Mouse (Mus musculus) CD4-positive helper T cell, adult 2 months (primary cell): Measurements from ENCODE around the gene Ttc22.
A peak's percentile ranks its signal among the peaks of the same experiment; 100 is the strongest.

Source experiments
- DNase-seq: peaks from one replicate; pipeline ENCODE4 v3.0.0-alpha.2; 2012; ENCODE audit warnings: low read depth, missing footprints, low spot score

Gene Ttc22

DNA sequence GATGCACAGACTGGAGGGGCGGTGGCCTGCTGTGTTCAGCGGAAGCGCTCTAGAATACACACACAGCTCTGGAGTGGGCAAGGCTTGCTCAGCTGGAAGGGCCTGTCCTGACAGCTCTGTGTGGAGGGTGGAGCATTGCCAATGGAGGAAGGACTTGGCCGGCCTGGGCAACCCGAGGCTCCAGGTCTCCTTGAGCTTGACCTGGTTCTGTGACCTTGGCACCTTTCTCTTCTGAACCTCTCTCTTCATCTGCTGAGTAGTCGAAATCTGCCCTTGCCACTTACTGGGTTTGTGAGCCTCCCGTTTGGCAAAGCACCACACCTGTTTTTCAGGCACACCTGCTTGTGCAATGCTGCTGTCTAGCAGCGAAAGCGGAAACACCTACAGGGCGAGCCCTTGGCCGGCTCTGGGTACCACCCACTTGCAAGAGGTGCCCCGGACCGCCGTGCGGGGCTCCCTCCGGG lies at the start of gene Ttc22:
Ttc22 (plus strand) TSS at position 403 of the 464 bp plus-strand sequence.
- DNase-seq = no peak

DNA sequence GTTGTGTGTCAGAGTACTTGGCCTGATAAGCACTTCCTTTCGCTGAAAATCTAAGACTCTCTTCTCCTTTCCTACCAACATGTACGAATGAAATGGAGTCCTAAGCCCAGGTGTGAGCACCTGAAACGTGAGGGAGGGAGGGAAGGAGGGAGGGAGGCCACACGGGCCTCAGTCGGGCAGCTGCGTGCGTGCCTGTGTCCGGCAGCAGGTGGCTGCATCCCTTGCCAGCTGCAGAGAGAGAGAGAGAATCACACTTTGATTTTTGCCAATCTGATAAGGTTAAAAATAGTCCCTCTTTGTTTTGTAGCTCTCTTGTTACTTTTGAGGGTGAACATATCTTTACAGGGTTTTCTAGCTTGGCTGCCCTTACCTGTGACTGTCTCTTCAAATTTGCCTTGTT lies 47.2 kb upstream of the Ttc22 start:
- no peak for DNase-seq

DNA sequence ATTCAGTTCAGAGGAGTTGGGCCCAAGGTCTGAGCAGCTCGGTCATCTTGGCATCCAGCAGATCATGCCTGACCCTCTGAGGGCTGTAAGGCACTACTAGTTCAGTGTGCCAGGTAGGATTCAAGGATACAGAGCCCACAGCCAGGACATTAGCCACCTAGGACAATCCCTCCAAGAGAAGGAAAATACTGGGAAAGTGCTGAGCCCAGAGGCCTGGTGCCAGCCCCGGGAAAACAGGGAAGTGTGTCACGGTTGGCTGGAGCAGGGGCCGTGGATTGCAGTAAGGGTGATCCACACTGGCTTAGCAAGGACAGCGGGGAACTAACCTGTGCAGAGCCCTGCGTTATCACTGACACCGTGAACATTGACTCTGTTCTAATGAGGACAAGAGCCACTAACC lies 44.7 kb upstream of the Ttc22 start:
- no peak for DNase-seq

DNA sequence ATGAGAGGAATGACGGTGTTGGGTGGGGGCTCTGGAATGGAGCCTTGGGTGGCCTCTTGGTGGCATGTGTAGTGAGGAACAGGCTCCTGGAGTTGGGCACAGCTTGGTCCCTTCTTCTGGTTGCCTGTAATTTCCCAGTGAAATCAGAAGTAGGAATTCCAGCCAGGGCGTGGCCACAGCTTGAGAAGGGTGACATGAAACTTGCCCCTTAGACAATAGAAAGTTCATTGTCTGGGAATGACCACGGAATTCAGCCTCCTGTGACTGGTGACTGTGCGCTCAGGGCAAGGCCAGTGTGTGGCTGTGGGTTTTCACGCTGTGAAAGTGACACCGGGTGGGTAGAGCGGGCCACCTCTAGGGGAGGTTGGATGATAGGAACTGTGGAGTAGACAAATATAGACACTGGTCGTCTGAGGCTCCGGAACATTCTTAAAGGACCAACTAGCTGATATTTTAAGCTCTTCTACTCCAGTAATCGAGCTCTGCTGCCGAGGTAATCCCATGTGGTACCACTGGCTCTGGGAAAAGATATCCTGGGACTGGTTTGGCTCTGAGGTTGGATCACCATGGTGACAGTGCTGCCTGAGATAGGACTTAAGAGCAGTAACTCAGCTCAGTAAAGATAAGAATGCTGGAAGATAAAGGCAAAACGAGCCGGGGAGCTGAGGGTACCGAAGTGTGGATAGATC lies 40.9 kb upstream of the Ttc22 start:
- DNase-seq = no peak

DNA sequence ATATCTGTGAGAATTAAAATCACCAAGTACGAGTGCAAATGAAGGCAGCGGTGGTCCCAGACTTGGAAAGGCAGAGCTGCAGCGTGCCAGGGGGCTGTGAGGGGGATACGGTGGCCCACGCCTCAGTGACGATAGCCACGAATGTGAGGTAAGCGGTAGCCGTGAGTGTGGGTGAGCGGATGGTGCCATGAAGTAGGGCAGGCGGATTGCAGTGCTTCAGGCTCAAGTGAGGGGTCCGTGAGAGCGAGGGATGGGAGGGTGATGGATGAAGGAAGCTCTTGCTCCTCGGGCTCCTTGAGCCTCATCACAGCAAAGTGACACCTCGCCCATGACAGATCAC lies 40.4 kb upstream of the Ttc22 start:
- DNase-seq = no peak

DNA sequence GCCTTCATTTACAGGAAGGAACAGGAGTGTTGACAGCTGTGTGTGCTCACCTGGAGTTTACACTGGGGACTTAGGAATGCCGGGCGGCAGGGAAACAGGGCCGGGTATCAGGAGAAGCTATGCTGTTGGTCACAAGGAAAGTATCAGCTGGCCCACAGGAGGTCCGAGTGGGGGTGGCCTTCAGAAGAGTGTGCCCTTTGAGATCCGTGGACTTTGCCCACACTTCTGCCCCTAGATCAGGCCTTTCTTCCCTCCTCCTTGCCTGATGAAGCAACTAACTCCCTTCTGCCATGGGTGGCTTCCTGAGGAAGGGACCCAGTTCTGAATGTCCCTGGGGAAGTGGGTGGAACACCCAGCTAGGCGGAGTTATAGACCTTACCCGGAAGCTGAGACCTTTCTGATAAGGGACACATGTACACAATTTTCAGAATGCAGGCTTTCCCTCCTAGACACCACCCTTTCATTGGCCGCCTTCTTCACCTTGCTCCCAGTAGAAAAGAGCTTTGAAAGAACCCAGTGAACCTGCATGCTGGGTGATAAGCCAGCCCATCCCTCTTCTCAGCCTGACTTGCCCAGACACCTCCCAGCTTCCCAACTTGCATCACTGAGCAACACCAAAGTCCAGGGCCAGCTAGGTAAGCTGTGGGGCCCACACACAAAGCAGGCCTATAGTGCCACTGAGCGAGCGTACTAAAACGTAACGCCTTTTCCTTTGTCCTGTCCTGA lies 39.6 kb upstream of the Ttc22 start:
- DNase-seq = no peak

DNA sequence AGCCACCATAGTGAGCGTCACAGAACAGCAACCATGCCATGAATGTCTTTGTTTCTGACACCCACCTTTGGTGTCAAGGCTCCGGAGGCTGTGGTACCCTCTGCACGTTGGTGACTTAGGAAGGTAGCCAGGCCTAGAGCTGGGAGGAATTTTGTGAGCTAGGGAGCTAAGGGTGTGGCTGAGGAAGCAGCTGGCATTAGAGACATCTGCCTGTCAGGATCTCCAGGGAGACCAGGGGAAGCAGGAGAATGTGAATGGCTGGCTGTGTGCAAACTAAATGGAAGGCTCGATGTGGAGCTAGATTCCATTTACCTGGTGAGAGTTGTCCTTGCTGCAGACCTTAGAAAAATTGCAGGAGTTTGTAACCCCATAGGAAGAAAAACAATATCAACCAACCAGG lies 37.6 kb upstream of the Ttc22 start:
- no peak for DNase-seq

DNA sequence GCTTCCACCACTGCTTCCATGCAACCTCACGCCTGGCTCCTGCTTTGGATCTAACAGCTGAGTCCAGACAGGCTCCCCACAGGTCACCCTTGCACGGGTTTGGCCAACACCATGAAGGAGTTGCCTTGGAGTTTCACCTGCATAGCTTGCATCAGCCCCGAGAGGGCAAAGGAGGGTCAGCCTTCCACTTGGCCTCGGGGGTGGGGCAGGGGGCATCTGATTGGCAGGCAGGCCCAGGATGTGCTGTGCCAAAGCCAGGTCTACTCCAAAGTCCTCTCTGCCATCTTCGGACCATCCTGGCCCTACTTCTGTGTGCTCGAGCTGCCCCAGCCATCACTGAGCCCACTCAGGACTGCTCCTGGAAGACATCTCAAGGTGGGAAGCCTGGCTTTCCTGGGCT lies 35.2 kb upstream of the Ttc22 start:
- no peak for DNase-seq

DNA sequence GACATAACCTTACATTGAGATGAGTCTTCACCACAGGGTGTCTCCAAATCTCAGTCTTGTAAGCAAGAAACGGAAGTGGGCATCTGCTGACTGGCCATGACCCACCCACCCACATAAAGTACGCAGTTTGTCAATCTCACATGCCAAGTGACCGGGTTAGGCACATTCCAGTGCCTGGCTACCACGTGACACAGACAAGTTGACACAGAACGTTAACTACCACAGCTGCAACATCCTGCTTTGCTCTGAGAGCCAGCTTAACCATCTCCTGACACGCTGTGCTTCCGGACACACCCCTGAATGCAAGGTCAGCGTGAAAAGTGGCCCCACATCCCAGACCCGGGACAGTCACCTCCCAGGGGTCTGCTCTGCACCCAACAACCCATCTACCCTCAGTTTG lies 32.1 kb upstream of the Ttc22 start:
- DNase-seq = peak; percentile 46

DNA sequence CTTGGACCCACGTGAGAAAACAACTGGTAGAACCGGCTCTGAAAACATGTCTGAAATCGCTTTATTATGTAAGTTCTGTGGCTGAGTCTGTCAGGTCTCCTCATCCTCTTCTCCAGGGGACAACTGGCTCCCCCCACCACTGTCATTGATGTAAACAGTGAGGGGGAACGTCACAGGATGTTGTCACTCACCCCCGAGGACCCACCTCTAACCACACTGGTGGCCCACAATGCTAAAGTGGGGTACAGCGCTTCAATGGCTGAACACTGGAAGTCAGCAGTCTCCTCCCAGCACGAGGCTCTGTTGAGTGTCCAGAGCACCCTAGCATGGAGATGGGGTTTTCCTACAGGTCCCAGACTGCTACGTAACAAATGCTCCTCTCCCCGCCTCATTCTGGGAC lies 31.4 kb upstream of the Ttc22 start:
- DNase-seq = no peak

DNA sequence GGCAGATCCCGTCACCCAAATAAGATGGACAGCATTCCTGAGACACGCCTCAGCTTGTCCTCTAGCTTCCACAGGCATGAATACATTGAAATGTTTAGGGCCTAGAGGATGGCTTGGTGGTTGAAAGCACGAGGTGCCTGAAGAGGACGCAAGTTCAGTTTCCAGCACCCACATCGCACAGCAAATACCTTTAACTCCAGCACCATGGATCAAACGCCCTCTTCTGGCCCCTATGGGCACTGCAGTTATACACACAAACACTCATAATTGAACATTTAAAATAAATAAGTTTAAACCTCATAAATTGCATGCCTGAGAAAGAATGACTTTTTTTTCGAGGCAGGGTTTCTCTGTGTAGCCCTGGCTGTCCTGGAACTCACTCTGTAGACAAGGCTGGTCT lies 28.6 kb upstream of the Ttc22 start:
- no peak for DNase-seq

DNA sequence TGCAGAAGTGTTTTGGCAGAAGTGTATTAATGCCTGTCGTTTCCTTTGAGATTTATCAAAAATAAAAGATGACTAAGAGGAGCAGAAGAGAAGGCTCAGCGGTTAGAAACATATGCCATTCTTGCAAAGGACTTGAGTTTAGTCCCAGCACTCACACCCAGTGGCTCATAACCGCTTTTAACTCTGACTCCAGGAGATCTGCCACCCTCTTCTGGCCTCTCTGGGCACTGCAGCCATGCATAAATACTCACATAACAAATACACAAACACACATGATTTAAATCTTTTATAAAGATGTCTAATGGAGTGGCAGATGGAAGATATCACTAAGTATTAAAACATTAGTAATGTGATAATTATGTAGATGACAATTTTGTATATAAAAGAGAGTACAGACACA lies 26.0 kb upstream of the Ttc22 start:
- no peak for DNase-seq

DNA sequence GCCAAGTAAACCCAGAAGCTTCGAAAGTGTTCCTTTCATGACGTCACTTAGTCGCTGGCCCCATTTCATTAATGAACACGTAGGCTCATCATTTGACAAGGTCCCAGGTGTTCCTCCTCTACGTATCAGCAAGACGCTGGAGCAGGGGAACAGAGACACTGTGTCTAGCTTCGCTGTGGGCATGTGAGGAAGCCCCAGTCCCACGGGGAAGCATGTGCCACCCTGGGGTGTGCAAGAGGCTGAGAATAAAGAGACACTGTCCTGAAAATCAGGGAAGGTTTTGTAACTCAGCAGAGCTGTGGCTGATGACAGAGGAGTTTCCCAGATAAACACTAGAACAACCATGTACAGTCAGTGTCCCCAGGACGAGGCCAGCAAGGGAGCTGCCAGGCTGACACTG lies 25.2 kb upstream of the Ttc22 start:
- DNase-seq = no peak

DNA sequence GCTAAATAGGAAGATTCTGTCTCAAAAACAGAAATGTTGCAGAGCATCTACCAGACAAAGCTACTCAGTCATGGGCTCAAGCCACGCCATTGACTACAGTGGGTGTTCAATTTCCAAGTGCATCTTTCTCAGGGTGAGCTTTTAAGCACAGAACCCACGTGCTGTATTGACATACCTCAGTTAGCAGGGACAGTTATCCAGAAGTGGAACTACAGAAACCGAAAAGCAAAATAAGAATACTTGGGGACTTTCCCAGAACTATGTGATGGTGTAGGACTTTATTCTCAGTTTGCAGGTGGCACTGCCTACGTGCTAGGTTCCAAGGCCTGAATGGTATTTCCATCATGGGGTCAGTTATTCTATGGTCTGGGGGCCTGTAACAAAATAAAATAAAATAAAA lies 24.5 kb upstream of the Ttc22 start:
- no peak for DNase-seq

DNA sequence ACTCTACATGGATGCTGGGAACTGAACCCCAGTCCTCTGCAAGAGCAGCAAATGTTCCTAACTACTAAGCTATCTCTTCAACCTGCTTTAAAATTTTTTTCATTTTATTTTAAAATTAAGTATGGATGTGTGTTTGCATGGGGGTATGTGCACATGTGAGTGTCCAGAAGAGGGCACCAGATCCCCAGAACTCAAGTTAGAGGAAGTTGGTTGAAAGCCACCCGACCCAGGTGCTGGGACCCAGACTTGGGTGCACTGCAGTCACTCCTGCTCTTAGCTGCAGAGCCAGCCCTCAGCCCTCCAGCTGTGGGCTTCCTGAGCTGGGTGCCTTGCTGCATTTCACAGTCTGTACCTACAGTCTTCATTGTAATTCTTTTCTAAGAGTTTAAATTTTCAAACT lies 22.8 kb upstream of the Ttc22 start:
- DNase-seq = no peak

DNA sequence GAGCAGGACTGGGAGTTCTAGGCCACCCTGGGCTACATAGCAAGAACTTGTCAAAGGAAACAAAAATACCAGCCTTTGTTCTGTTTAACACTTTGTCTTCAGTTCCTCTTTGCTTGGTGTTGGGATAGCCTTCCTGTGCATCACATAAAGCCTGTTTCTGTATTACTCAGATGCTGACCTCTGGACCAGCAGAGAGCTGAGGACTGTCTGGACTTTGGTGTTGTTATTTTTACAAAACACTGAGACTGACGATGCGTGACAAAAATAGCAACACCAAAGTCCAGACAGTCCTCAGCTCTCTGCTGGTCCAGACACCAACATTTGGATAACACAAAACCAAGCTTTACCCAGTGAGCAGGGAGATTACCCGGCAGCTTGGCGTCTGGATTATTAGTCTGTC lies 21.5 kb upstream of the Ttc22 start:
- DNase-seq = no peak

DNA sequence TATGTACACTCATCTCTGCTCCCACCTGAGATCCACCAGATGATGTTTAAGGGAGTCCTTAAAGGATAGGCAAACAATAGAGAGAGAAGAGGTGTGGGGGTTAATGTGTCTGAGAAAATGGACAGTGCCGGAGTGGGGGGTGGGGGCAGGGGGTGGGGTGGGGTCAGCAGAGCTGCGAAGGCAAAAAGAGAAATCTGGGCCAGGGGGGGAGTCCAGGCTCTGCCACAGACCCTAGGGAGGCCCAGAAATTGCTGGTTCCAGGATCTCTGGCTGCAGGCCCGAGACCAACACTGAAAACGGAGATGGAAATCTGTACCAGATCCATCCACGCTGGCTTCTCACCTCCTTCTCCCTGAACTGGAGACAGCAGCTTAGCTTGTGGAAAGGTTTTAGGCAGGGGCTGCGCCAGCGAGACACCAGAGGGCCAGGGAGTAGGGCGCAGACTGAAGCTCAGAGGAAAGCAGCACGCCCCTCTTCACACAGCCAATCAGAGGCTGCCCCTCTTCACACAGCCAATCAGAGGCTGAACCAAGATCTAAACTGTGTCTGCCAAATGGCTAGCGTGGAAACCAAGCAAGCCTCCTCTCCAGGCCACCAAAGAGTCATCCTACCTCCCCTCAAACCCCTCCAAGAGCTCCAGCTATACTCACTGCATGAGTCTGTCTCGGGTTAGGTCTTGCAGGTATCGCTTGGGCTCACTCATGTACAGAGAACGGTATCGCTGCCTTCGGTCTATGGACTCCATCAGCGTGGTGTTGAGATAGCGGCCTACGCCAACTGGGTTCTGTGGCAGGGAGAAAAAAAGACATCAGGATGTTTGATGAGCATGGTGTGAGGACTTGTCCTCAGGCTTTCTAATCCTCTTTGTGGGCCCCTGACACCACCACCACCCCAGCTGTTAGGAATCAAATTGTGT lies 15.3 kb upstream of the Ttc22 start:
- no peak for DNase-seq

DNA sequence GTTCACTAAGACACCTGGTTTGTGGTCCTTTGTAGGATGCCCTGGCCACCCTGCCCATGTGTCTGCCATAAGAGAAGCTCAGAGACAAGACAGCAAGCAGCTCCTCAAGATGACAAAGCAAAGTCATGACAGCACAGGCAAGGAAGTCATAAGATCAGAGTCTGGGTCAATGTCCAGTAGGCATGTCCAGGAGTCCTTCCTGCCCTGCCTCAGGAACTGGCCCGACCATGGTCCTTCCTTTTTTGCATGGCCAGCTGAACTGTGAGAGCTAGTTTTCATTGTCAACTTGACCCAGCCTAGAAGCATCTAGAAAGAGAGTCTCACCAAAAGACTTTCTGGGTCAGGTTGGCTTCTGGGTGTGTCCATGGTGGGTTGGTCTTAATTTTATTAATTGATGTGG lies 14.3 kb upstream of the Ttc22 start:
- no peak for DNase-seq

DNA sequence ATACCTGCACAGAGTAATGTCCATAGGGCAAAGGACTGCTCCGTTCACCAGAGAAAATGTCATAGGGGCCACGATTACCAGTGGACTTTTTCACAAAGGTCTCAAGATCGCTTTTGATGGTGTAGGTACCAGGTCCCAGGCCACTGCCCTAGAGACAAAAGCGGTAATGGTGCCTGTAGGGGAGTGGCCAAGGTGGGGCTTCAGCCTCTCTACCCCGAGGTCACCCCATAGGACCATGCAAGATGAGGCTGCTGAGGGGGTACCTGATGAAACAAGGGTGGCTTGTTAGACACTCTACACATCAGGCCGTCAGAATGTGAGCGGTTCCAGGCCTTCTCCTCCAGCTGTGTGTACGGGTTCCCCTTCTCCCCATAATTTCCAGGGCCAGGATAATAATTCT lies 9.1 kb upstream of the Ttc22 start:
- no peak for DNase-seq

DNA sequence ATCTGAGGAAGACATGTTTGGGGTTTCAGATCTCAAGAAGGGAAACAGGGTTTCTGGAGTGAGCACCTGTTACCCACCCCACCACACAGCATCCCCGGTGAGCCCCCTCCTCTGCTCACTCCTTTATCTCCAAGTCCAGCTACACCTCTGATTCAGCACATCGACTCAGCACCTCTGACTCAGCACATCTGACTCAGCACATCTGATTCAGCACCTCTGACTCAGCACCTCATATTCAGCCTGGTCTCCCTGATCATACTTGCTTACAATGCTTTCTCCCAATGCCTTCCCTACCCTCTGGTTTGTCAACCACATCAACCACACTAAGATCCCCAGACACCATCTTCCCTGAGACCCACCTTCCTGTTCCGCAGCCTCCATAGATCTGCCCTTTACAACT lies 8.7 kb upstream of the Ttc22 start:
- DNase-seq = no peak

DNA sequence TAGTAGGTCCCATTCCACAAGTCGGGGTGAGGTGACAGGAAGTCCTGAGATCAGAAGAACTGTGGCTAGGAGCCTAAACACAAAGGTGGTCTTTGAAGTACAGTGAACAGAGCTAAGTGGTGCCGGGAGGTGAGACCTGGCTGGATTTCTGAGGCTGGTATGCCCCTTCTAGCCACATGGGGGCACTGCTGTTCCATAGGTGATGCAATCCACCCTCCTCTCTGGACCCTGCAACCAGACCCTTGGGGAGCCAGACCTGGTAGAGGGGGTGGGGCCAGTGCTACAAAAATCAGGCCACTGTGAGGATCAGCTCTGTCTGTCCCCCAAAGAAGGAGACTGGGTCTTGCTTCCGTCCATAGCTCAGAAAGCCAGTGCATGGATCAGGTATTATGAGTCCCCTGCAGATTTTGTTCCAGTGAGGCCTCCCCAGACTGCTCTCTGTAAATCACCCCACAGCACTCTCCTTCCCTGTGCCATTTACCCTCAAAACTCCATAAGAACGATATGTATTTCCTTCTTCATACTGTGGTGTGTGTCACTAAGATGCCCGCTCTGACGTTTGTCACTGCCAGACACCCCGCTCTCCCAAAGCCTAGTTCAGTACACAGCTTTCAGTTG lies 7.9 kb upstream of the Ttc22 start:
- DNase-seq = peak; percentile 59

DNA sequence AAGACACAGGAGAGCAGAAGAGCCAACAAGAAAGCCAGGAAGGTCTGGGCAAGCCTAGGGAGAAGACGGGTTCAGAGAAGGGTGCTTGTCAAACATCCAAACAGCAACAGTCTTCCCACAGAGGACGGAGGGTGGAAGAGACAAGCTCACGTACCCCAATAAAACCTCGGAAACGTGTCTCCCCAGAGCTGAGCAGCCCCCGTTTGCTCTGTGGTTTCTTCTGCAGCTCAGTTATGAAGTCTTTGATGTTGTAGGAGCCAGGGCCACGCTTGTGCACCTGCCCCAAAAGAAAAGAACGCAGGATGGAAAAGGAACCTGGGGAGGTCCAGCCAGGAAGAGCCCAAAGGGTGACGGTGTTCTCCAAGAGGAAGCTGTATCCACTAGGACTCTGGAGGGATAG lies 7.4 kb upstream of the Ttc22 start:
- DNase-seq = no peak
